Mouse (Mus musculus): ENCODE results near the gene S100z. TPM values are rescaled to one million over a fixed set of nuclear protein-coding genes. Genes with fewer than 3 reads are reported as not detected.
A peak's percentile ranks its signal among the peaks of the same experiment; 100 is the strongest.

S100z gene
- polyA plus RNA-seq, 1 experiment from 2014 or later: not detected

DNA sequence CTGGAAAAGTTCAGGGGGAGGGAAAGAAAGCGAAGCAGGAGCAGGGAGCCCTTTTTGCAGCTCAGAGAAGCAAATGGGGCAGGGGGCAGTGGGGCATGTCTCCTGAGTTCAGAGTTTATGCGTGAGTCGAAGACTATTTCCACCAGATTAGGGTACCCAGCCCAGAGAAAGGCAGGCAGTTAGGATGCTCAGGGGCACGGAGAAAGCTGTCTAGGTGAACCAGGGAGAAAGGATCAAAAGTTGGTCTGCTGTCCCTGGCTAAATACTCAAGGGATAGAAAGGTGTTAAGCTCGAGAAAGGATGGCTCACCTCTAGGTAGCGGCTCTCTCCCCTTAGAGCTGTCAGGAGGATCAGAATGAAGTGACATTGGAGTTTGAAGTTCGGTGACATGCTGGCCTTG, 34.2 kb downstream of the S100z start:
- WGBS: 7% methylated on average over 7 of the region's 7 CpGs

DNA sequence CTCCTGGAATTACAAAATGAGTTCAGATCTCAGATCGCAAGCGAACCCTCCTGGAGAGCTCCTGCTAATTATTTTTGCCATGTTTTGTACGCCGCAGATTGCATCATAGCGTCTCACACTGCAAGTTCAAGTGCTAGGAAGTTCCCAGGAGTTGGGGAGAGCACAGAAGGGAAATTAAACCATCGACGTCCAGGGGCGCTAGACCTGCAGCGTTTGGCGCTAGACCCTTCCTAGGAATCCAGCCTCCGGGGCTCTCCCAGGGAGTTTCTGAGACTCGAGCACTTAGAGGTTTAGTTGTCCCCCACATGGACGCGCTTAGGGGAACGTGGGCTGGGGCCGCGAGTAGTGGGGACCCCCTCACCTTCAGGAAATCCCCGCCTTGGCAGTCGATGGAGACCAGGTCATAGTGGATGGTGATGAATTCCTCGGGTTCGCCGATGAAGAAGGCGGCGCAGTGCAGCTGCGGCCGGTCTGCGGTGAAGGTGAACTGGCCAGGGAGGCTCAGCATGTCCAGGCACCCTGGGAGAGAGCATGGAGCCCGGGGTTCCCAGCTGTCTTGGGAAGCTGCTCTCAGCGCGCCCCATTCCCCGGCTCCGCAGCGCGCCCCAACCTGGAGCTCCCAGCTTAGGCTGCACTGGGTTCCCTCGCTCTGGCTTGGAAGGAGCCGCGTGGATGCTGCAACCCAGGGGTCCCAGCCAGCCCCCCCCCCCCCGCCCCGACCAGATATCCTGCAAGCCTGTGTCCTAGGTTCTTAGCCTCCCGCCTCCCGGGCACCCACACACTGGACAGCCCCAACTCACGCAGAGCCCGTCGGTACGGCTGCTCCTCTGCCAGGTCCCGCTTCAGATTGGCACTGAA, 34.9 kb downstream of the S100z start:
- no peaks in the 10 kb centered on the region for H3K36me3 ChIP-seq
- no peak overlapping the region for H3K27ac ChIP-seq (replicated peaks)
- H3K9me3 ChIP-seq: no peaks in the 10 kb centered on the region
- peak overlapping the region; percentile 75 for H3K9ac ChIP-seq
- peak overlapping the region; percentile 91 for H3K4me2 ChIP-seq
- under 1% methylated on average over 45 of the region's 46 CpGs for WGBS
- H3K27me3 ChIP-seq (replicated peaks): peaks cover 57% of the 10 kb centered on the region
- ATAC-seq (ENCODE audit: extremely low read depth, insufficient number of reproducible peaks, low FRiP score, low TSS enrichment): no peak
- peaks cover 14% of the 10 kb centered on the region for H3K4me1 ChIP-seq
- peak overlapping the region; percentile 58 for H3K4me3 ChIP-seq

More for the DNA sequence above, 34.2 kb downstream of the S100z start:
- Histone ChIP-seq H3K27ac (replicated peaks) (no peak overlapping the region), H3K9ac (peak overlapping the region; percentile 75), H3K36me3 (no peaks in the 10 kb centered on the region), H3K4me1 (peaks cover 16% of the 10 kb centered on the region), H3K27me3 (replicated peaks) (peaks cover 57% of the 10 kb centered on the region), H3K9me3 (no peaks in the 10 kb centered on the region), H3K4me3 (peak overlapping the region; percentile 58), H3K4me2 (peak overlapping the region; percentile 91)
- no peak for ATAC-seq (ENCODE audit: extremely low read depth, insufficient number of reproducible peaks, low FRiP score, low TSS enrichment)

DNA sequence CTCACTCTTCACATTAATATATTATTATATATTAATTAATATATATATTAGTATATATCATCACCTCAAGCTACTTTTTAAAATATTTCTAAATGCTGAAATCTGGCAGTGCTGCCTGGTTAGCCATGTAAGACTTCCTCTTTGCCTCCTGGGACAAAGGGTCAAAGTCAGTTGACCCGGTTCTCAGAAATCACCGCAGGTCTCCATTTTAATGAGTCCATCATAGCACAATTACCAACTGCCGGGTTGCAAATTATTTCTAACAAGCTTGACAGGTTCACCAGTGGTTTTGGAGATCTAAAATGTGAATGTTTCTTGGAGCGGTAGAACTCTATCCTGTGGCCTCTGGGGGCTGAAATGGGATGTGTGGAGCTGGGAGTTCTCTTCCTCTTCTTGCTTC, 35.6 kb downstream of the S100z start:
- Histone ChIP-seq H3K9me3 (no peaks in the 10 kb centered on the region), H3K27me3 (replicated peaks) (peaks cover 57% of the 10 kb centered on the region), H3K36me3 (no peaks in the 10 kb centered on the region), H3K27ac (replicated peaks) (no peak overlapping the region), H3K4me3 (peak overlapping the region; percentile 58; the same call in 1 of the 2 replicates), H3K4me1 (peaks cover 14% of the 10 kb centered on the region), H3K4me2 (peak overlapping the region; percentile 91), H3K9ac (no peak overlapping the region)
- ATAC-seq (ENCODE audit: extremely low read depth, insufficient number of reproducible peaks, low FRiP score, low TSS enrichment): no peak
- 33% methylated on average over 4 of the region's 4 CpGs for WGBS

DNA sequence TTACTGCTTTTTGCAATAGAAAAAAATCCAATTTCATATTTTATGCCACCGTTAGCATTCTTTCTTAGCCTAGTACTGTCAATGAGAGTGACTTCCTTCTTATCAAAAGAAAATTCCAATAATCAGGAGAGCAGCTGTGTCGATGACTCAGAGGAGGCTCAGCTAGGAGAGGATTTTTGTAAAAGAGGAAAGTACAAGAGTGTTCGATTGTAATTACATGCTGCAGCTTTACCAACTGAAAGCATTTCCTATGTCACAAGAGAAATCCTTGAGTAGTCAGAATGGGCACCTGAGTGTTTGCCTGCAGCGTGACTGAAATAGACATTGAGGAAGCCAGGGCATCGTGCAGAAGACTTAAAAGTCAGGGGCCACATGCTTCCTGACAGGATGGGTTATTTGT, 39.0 kb downstream of the S100z start:
- Histone ChIP-seq H3K27ac (replicated peaks) (no peak overlapping the region), H3K4me2 (no peak overlapping the region), H3K27me3 (replicated peaks) (peaks cover 37% of the 10 kb centered on the region), H3K4me1 (peaks cover 14% of the 10 kb centered on the region), H3K36me3 (no peaks in the 10 kb centered on the region), H3K9ac (no peak overlapping the region), H3K9me3 (no peaks in the 10 kb centered on the region), H3K4me3 (no peak overlapping the region)
- no peak for ATAC-seq (ENCODE audit: extremely low read depth, insufficient number of reproducible peaks, low FRiP score, low TSS enrichment)
- WGBS: 49% methylated on average over 5 of the region's 5 CpGs

DNA sequence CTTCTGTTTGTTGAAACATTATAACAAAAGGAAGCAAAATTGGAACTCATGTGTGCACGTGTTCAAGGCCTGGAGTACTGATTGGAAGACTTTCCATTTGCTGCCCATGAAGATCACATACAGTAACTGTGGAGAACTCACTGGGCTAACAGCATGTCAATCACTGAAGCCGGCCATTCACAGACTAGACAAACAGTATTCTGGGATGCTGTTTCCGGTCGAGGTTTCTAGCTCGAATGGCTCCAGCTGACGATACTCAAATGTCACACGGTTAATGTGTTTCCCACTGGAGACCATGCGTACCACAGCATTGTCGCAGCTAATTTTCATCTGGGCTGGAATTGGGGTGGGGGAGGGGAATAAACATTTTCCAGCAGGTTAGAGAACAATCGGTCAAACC, 46.8 kb downstream of the S100z start:
- H3K27me3 ChIP-seq (replicated peaks): 0 out of 2 replicates have a peak, but pooled peaks cover 3% of the 10 kb centered on the region
- WGBS: 77% methylated on average over 10 of the region's 10 CpGs
- ATAC-seq (ENCODE audit: extremely low read depth, insufficient number of reproducible peaks, low FRiP score, low TSS enrichment): no peak

DNA sequence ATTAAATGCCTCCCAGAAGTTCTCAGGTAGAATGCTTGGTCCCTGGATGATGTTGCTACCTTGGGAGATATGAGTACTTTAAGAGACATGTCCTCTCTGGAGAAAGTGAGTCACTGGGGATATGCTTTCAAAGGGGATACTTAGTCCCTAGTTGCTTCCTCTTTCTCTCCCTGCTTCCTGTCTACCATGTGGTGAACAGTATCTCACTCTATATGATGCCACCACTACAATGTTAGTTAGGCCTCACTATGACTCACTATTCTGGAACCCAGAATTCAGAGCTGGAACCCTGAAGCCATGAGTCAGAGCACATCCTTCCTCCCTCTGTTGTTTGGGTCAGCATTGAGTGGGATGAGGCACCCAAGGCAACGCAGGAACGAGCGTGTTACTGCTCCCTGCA, 51.0 kb downstream of the S100z start:
- H3K27ac ChIP-seq (replicated peaks): no peak overlapping the region
- H3K36me3 ChIP-seq: no peaks in the 10 kb centered on the region
- WGBS: 78% methylated on average over 3 of the region's 3 CpGs
- H3K4me2 ChIP-seq: no peak overlapping the region
- H3K4me1 ChIP-seq: peaks cover 10% of the 10 kb centered on the region; the same call in 1 of the 2 replicates
- no peak overlapping the region for H3K9ac ChIP-seq
- ATAC-seq (ENCODE audit: extremely low read depth, insufficient number of reproducible peaks, low FRiP score, low TSS enrichment): no peak
- H3K9me3 ChIP-seq: no peaks in the 10 kb centered on the region
- 0 out of 2 replicates have a peak, but pooled peaks cover 3% of the 10 kb centered on the region for H3K27me3 ChIP-seq (replicated peaks)
- no peak overlapping the region for H3K4me3 ChIP-seq

More for the DNA sequence above, 46.8 kb downstream of the S100z start:
- H3K4me2 ChIP-seq: no peak overlapping the region
- no peak overlapping the region for H3K9ac ChIP-seq
- H3K27ac ChIP-seq (replicated peaks): no peak overlapping the region
- no peaks in the 10 kb centered on the region for H3K36me3 ChIP-seq
- no peak overlapping the region for H3K4me3 ChIP-seq
- no peaks in the 10 kb centered on the region for H3K9me3 ChIP-seq
- no peaks in the 10 kb centered on the region for H3K4me1 ChIP-seq

Other genes starting within 250 kb of the S100z start
- 0.55 and 0.79 TPM in 2 replicates for gene Pde8b, start 228.4 kb downstream of the S100z start, polyA plus RNA-seq (2015; fragmentation: Nextera tagmentation; extraction: Ambion mirVana)
- 53.4 and 55.7 TPM in 2 replicates for gene Zbed3, start 155.1 kb downstream of the S100z start, polyA plus RNA-seq (2015; fragmentation: Nextera tagmentation; extraction: Ambion mirVana)
- 20.4 and 23.2 TPM in 2 replicates for gene Aggf1, start 103.4 kb downstream of the S100z start, polyA plus RNA-seq (2015; fragmentation: Nextera tagmentation; extraction: Ambion mirVana)
- gene Crhbp, start 33.8 kb downstream of the S100z start, polyA plus RNA-seq (2015; fragmentation: Nextera tagmentation; extraction: Ambion mirVana): 0.13 and 0.14 TPM in 2 replicates
- gene F2rl1, start 46.5 kb upstream of the S100z start, polyA plus RNA-seq (2015; fragmentation: Nextera tagmentation; extraction: Ambion mirVana): 0.27 and 0.59 TPM in 2 replicates
- gene F2r, start 139.8 kb upstream of the S100z start, polyA plus RNA-seq (2015; fragmentation: Nextera tagmentation; extraction: Ambion mirVana): 124 and 129 TPM in 2 replicates
- 0.79 and 1.2 TPM in 2 replicates for gene F2rl2, start 218.1 kb upstream of the S100z start, polyA plus RNA-seq (2015; fragmentation: Nextera tagmentation; extraction: Ambion mirVana)